Mouse (Mus musculus) Patski (cell line): ENCODE measurements around the gene Aoc2. TPM values are rescaled to one million over a fixed set of nuclear protein-coding genes. Genes with fewer than 3 reads are reported as not detected.

ENCODE experiments used
- ATAC-seq: fragments of 100-300 bp; one replicate; pipeline ENCODE4 v1.8.0; 2021
- CTCF ChIA-PET: fragments of 350-600 bp; sonication (Branson Sonifier 250); formaldehyde crosslinking; loops from one replicate; lab custom pipeline; 2022; ENCODE audit warnings: inconsistent platforms; lab: Charles Lee
- POLR2A ChIA-PET: fragments of 350-600 bp; sonication (Branson Sonifier 250); formaldehyde crosslinking; loops from one replicate; lab custom pipeline; 2022; ENCODE audit warnings: antibody characterized with exemption, inconsistent platforms; lab: Charles Lee
- DNase-seq: peaks from one replicate; pipeline ENCODE4 v3.0.0-alpha.2; 2011; ENCODE audit warnings: low read depth, low spot score
- H3K27me3 ChIP-seq: fragments of 371-371 bp; one replicate; pipeline ENCODE4 v1.5.1; 2021
- CTCF ChIP-seq: fragments of 100-300 bp; IDR thresholded peaks from one replicate; pipeline ENCODE4 v1.5.1; 2021
- in situ Hi-C: fragments of 300-500 bp; cut with MboI; formaldehyde crosslinking; loops from 3 replicates; pipeline ENCODE4 v1.11.1; 2018; ENCODE audit warnings: low pct_unique_long_range_greater_than_20kb, mixed read lengths
- polyA plus RNA-seq: library from polyadenylated mRNA; unstranded; gene quantifications from one replicate; pipeline ENCODE4 v1.2.3, GENCODE M21; 2021

Aoc2 gene
- 2.3 TPM for polyA plus RNA-seq

DNA sequence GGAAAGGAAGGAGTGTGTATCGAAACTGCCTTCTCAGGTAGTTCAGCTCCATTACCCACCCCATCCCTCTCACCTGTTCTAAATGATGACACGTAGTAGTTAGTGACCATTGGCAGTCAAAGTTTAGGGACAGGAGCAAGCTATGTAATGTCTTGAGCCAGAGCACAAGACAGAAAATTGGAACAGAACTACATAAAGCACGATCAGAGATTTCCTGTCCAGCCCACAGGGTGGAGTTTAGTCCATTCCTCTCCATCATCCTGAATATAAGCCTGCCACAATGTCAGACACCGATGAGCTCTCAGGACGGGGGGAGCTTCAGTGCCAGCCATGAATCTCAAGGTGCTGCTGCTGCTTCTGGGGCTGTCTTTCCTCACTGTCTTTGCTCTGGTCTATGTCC lies at the start of gene Aoc2:
Gene Aoc2, plus strand, starts transcription at position 301 of the 400 bp plus-strand sequence.
- DNase-seq (no peak), ATAC-seq (no peak)
- in situ Hi-C loops = loop anchor here (5.0 kb wide), 1 partner anchor 73 kb away; no protein-coding TSS in a partner anchor

DNA sequence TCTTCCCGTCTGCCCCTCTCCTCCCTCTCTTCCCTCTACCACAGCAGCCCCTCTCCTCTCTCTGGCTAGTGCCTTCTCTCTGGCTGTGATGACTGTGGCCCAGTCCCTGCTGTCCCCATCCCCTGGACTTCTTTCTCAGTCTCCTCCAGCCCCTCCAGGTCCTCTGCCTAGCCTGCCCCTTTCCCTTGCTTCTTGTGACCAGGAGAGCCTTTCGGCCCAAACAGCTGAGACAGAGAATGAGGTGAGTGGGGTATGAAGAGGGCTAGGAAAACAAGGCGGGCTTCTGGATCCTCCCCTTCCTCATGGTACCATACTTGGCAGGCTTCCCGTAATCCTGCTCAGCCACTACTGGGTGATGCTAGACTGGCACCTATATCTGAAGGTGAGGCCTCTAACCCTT lies 49.6 kb upstream of the Aoc2 start:
- ChIA-PET CTCF (no interaction called here), POLR2A (interaction anchor here (6.1 kb wide), 1 partner anchor 16 kb away, joined by 51 read pairs; the partner anchor contains the start of gene Wnk4)
- ATAC-seq (no peak), DNase-seq (no peak)
- in situ Hi-C loops = no loop called here
- no peak for TF ChIP-seq CTCF
- no peaks in the 10 kb centered on the region for H3K27me3 ChIP-seq

More for the DNA sequence above, at the start of gene Aoc2:
- H3K27me3 ChIP-seq = no peaks in the 10 kb centered on the region
- no peak for TF ChIP-seq CTCF
- POLR2A ChIA-PET = interaction anchor here (0.8 to 1.2 kb wide), 2 partner anchors 8 to 73 kb away, joined by 3 read pairs; no protein-coding TSS in a partner anchor
- CTCF ChIA-PET = interaction anchor here (1.3 to 3.1 kb wide), 3 partner anchors 29 to 71 kb away, joined by 3 to 35 read pairs (median 4); no protein-coding TSS in a partner anchor

DNA sequence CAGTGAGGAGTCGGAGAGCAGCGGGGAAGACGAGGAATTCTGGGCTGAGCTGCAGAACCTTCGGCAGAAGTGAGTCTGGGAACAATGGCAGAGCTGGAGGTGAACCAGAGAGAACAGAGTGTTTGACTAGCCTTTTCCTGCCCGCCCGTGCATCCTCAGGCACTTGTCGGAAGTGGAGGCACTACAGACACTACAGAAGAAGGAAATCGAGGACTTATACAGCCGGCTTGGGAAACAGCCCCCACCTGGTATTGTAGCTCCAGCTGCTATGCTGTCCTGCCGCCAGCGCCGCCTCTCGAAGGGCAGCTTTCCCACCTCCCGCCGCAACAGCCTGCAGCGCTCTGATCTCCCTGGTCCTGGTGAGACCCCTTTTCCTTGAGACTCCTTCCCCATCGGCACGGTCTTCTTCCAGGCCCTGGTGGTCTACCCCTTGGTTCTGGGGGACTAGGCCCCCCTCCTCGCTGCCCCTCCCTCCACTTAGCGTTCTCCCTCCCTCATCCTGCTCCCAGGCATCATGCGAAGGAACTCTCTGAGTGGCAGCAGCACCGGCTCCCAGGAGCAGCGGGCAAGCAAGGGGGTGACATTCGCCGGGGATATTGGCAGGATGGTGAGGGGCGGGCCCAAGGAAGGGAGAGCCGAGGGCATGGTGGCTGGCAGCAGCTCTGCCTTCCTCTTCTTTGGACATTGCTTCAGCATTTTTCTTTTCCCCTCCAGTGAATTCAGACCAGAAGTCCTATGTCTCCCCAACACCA lies 48.4 kb upstream of the Aoc2 start:
- in situ Hi-C loops = no loop called here
- DNase-seq (no peak), ATAC-seq (no peak)
- no peaks in the 10 kb centered on the region for H3K27me3 ChIP-seq
- ChIA-PET CTCF (no interaction called here), POLR2A (interaction anchor here (6.1 kb wide), 1 partner anchor 17 kb away, joined by 51 read pairs; the partner anchor contains the start of gene Wnk4)
- no peak for TF ChIP-seq CTCF

DNA sequence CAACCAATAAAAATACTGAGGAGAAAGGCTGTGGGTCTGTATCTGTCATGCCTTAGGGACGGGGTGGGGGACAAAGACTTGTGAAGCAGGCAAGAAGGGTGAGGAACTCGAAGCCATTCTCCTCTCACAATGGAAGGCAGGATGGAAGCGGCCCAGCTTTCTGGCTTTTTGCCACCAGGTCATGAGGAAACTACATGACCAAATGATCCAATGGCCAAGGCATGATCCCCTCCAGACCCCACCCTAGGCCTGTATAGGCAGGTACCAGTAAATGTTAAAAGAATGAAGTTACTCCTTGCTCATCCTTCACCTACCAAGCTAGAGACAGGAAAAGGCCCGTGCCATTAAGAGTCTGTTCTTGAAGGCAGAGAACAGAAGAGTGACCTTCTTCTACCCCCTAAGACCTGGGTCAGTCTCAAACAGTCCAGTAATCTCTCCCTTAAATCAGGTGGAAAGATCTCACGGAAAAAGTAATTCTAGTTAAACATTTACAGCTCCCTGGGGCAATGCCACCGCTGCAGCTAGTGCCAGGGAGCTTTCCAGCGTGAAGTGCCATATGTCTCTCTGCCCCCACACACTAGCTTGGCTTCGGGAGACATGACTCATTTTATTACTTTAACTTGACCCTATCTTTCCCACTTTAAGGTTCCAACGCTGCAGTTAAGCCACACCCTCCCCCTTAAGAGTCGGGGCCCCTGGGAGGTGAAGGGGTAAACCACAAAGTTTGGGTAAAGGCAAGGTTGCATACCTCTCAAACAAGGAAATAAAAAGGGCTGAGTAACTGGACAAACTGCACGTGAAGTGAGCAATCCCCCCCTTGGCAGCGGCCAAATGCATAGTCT lies 47.3 kb upstream of the Aoc2 start:
- in situ Hi-C loops = no loop called here
- peak; percentile 76 for ATAC-seq
- no peak for TF ChIP-seq CTCF
- DNase-seq = peak; percentile 98
- POLR2A ChIA-PET = interaction anchor here (1.2 to 6.1 kb wide), 3 partner anchors 18 to 46 kb away, joined by 3 to 51 read pairs (median 7); partner anchors contain the start of genes Vps25 and Wnk4
- no peaks in the 10 kb centered on the region for H3K27me3 ChIP-seq
- CTCF ChIA-PET = interaction anchor here (1.0 to 2.3 kb wide), 5 partner anchors 13 to 25 kb away, joined by 3 to 12 read pairs (median 7); partner anchors contain the start of genes Becn1 and Vps25

DNA sequence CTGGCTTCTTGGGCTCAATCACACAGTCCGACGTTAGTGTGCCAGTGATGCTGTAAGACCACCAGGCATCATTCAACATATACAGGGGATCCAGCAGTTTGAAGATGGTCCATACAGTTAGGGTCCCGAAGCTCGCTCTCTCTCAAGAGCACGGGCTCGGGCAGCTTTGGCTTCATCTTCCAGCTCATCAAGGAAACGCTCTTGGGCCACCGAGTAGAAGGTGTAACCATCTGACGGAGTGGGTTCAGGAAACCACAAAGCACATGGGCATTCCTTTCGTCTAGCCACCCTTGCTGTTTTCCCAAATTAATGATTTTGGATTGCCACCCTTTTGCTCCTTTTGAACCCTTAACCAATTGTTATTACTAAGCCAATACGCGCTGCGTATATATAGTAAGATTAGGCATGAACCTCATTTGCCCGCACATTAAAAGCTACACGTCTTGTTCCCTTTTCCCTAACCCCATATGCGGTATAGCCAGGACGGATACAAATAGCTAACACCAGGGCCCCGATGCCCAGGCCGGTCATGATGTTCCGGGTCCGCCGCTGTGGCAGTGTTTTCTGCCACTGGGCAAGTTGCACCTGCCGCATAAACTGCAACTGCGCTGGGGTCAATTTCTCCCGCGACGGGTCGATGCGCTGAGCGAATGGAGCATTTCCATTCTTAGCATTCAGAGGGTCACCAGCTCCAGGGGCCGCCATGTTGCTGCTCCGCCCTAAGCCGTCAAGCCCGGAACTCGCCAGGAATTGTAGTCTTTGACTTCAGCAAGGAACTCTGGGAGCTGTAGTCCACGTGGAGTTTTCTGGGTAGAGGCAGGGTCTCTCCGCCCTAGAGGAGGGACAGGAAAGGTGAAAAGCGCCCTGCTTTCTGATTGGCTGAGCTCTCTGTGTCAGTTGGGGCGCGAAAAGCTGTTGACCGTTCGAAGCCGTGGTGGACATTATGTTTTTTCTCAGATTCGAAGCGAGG lies 46.4 kb upstream of the Aoc2 start, which contains the start of the genes Cntd1 and Coa3:
Gene Cntd1, plus strand, starts transcription at position 790 of the 970 bp plus-strand sequence.
Gene Coa3, minus strand, starts transcription at position 892 of the 970 bp plus-strand sequence.
- peak; percentile 61 for DNase-seq

DNA sequence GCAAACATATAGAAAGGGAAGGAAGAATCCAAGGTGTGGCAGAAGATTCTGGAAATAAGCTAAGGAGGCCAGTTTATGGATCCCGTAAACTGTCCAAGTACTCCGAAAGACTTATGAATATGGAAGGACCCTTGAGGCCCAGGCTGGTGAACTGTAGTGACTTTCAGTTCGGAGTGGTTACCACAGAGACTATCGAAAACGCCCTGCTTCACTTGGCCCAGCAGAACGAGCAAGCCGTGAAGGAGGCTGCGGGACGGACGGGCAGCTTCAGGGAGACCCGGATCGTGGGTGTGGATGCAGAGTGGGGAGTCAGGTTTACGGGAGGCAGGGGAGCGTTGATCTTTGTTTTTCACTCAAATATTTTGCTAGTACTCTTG lies 45.7 kb upstream of the Aoc2 start:
- no peak for TF ChIP-seq CTCF
- DNase-seq = no peak
- in situ Hi-C loops = no loop called here
- H3K27me3 ChIP-seq = no peaks in the 10 kb centered on the region
- CTCF ChIA-PET = interaction anchor here (1.0 to 2.3 kb wide), 5 partner anchors 11 to 26 kb away, joined by 3 to 12 read pairs (median 7); partner anchors contain the start of genes Becn1 and Vps25
- POLR2A ChIA-PET = interaction anchor here (0.7 to 6.1 kb wide), 2 partner anchors 8 to 20 kb away, joined by 3 to 51 read pairs; partner anchors contain the start of gene Wnk4
- ATAC-seq = no peak

More for the DNA sequence above, 46.4 kb upstream of the Aoc2 start, which contains the start of the genes Cntd1 and Coa3:
- TF ChIP-seq CTCF = no peak
- peak; percentile 59 for ATAC-seq
- in situ Hi-C loops = no loop called here
- ChIA-PET POLR2A (interaction anchor here (0.7 to 6.1 kb wide), 4 partner anchors 9 to 47 kb away, joined by 3 to 51 read pairs (median 5); partner anchors contain the start of genes Vps25 and Wnk4), CTCF (interaction anchor here (1.0 to 2.3 kb wide), 6 partner anchors 12 to 26 kb away, joined by 3 to 12 read pairs (median 6); partner anchors contain the start of genes Becn1 and Vps25)
- no peaks in the 10 kb centered on the region for H3K27me3 ChIP-seq

DNA sequence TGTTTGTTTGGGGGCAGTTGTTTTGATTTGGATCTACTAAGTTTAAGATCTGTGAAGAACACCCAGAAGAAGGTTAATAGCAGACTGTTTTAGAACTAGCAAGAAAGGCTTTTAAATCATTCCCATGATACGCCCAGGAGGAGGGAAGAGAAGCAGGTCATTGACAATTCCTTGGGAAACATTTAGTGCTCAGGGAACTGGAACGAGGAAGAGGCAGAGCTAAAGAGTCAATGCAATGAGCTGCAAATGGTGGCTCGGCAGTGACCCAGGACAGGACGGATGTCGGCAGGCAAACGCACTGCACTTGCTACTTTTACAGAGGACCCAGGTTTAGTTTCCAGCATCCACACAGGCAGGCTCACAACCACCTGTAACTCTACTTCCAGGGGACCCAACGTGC lies 44.0 kb upstream of the Aoc2 start:
- ChIA-PET POLR2A (no interaction called here), CTCF (interaction anchor here (1.4 kb wide), 1 partner anchor 29 kb away, joined by 3 read pairs; no protein-coding TSS in a partner anchor)
- no peak for ATAC-seq
- no peak for DNase-seq
- H3K27me3 ChIP-seq = no peaks in the 10 kb centered on the region
- in situ Hi-C loops = no loop called here
- TF ChIP-seq CTCF = no peak

DNA sequence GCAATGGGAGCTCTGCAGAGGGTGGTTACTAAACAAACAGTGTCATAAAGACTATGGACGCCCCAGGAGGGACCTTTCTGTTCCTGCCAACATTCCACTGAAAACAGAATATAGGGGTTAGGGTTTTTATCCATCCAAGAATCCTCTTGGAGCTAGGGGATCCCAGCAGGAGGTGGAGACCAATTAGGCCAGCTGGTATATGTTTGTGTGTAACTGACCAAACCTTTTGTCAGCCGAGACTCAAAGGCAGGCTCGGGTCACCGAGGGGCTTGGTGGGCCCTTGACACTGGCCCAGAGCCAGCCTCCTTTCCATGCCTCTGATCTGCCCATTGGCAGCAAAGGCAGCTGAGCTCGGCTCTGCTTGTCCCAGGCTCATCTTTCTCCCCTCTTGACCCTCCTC lies 42.0 kb upstream of the Aoc2 start:
- no peak for TF ChIP-seq CTCF
- ChIA-PET POLR2A (interaction anchor here (0.6 to 1.2 kb wide), 2 partner anchors 11 to 22 kb away, joined by 3 read pairs; no protein-coding TSS in a partner anchor), CTCF (interaction anchor here (1.0 to 1.3 kb wide), 3 partner anchors 19 to 82 kb away, joined by 3 to 10 read pairs (median 3); partner anchors contain the start of gene Becn1)
- no peaks in the 10 kb centered on the region for H3K27me3 ChIP-seq
- DNase-seq (no peak), ATAC-seq (no peak)
- in situ Hi-C loops = no loop called here

DNA sequence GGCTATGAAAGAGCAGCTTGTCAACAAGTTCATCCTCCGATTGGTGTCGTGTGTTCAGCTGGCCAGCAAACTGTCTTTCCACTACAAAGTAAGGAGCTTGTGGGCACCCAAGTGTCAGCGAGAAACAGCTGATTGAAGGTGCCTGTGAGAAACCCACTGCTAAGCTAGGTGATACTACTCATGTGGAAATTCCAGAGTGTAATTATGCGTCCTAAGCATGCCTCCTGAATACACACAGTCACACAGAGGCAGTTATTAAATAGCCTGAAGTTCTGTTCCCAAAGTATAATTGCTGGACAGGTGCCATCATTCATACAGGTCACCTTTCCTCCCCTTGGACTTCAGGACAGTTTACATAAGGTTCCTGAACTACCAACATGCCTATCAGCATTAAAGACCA lies 41.1 kb upstream of the Aoc2 start:
- DNase-seq (no peak), ATAC-seq (no peak)
- in situ Hi-C loops = no loop called here
- TF ChIP-seq CTCF = no peak
- H3K27me3 ChIP-seq = no peaks in the 10 kb centered on the region
- CTCF ChIA-PET = interaction anchor here (1.2 to 1.3 kb wide), 2 partner anchors 18 to 24 kb away, joined by 3 to 10 read pairs; partner anchors contain the start of gene Becn1
- POLR2A ChIA-PET = interaction anchor here (0.6 kb wide), 1 partner anchor 12 kb away, joined by 3 read pairs; no protein-coding TSS in a partner anchor
